Mouse (Mus musculus): ENCODE data around the gene Clns1a. TPM values are rescaled to one million over a fixed set of nuclear protein-coding genes. Genes with fewer than 3 reads are reported as not detected.

Clns1a gene
- total RNA-seq, 4 experiments from 2014 or later: 80.7 to 94.0 (median 88.3) TPM

GRCm38 (mm10) chr7:97726778-97727177 is 30.3 kb downstream of the Clns1a start:
- no peak for DNase-seq (ENCODE audit: low spot score in 2 of 2)

GRCm38 (mm10) chr7:97728666-97729614 is 32.5 kb downstream of the Clns1a start:
- no peak for DNase-seq (ENCODE audit: low spot score in 2 of 2)

GRCm38 (mm10) chr7:97730427-97730826 is 34.0 kb downstream of the Clns1a start:
- no peak for DNase-seq (ENCODE audit: low spot score in 2 of 2)

GRCm38 (mm10) chr7:97733606-97734005 is 37.2 kb downstream of the Clns1a start:
- no peak for DNase-seq (ENCODE audit: low spot score in 2 of 2)

- no peak for DNase-seq (ENCODE audit: low spot score in 2 of 2)
These were observed 38.6 kb downstream of the Clns1a start for GRCm38 (mm10) chr7:97735021-97735420.

- DNase-seq (ENCODE audit: low spot score in 2 of 2): no peak
These were observed 39.5 kb downstream of the Clns1a start for GRCm38 (mm10) chr7:97735886-97736420.

GRCm38 (mm10) chr7:97737256-97737637 is 40.8 kb downstream of the Clns1a start:
- no peak for DNase-seq (ENCODE audit: low spot score in 2 of 2)

- DNase-seq (ENCODE audit: low spot score in 2 of 2): peak; percentile 49 to 70
These were observed 41.4 kb downstream of the Clns1a start, which contains the start of gene Aqp11 for GRCm38 (mm10) chr7:97737638-97738456. TSS of gene Aqp11 (minus strand) at chr7:97738289.

- DNase-seq (ENCODE audit: low spot score in 2 of 2): no peak
These were observed 44.5 kb downstream of the Clns1a start for GRCm38 (mm10) chr7:97740948-97741347.

- no peak for DNase-seq (ENCODE audit: low spot score in 2 of 2)
These were observed 45.4 kb downstream of the Clns1a start for GRCm38 (mm10) chr7:97741756-97742291.

GRCm38 (mm10) chr7:97745299-97745698 is 48.9 kb downstream of the Clns1a start:
- peak in 1 of 2 experiments; percentile 57 for DNase-seq (ENCODE audit: low spot score in 2 of 2)

GRCm38 (mm10) chr7:97747176-97747707 is 50.8 kb downstream of the Clns1a start:
- DNase-seq (ENCODE audit: low spot score in 2 of 2): no peak

GRCm38 (mm10) chr7:97747787-97748497 is 51.5 kb downstream of the Clns1a start:
- DNase-seq (ENCODE audit: low spot score in 2 of 2): peak; percentile 68 to 82

- DNase-seq (ENCODE audit: low spot score in 2 of 2): no peak
These were observed 52.2 kb downstream of the Clns1a start for GRCm38 (mm10) chr7:97748527-97749206.

GRCm38 (mm10) chr7:97749207-97750190 is 53.1 kb downstream of the Clns1a start:
- DNase-seq (ENCODE audit: low spot score in 2 of 2): no peak

GRCm38 (mm10) chr7:97756967-97757881 is 60.8 kb downstream of the Clns1a start:
- DNase-seq (ENCODE audit: low spot score in 2 of 2): peak; percentile 72 to 83

- no peak for DNase-seq (ENCODE audit: low spot score in 2 of 2)
These were observed 68.2 kb downstream of the Clns1a start for GRCm38 (mm10) chr7:97764591-97764990.

All from layer of hippocampus, adult 8-10 months (tissue).